Mouse (Mus musculus) mature B cell (primary cell): ENCODE results near the gene Gm13285.
"Not testable (repeated sequence)": the region's sequence is repeated elsewhere in the genome, so short reads cannot be mapped to it uniquely, and the experiment has no call there.

ENCODE experiments used
- in situ Hi-C: fragments of 300-500 bp; cut with MboI; formaldehyde crosslinking; loops from 2 replicates; pipeline ENCODE4 v1.14.3; 2019

Gene Gm13285

GRCm38 (mm10) chr4:88799365-88799764 is at the start of gene Gm13285:
Gm13285 (plus strand) TSS chr4:88799665.
- in situ Hi-C loops: not testable (repeated sequence)

GRCm38 (mm10) chr4:88749926-88750325 is 49.5 kb upstream of the Gm13285 start:
- in situ Hi-C loops: loop anchor here (25.0 kb wide), 2 partner anchors 112 to 562 kb away; partner anchors contain the start of genes Cdkn2b and Ifna1

- in situ Hi-C loops: not testable (repeated sequence)
These were observed 44.6 kb upstream of the Gm13285 start, which contains the start of gene Gm13271 for GRCm38 (mm10) chr4:88754818-88755340. Gm13271 (plus strand) TSS chr4:88754868.

- in situ Hi-C loops: not testable (repeated sequence)
These were observed 42.6 kb upstream of the Gm13285 start for GRCm38 (mm10) chr4:88756581-88757513.

- in situ Hi-C loops: not testable (repeated sequence)
These were observed 41.8 kb upstream of the Gm13285 start for GRCm38 (mm10) chr4:88757628-88758031.

GRCm38 (mm10) chr4:88758751-88759150 is 40.7 kb upstream of the Gm13285 start:
- in situ Hi-C loops: not testable (repeated sequence)

- in situ Hi-C loops: not testable (repeated sequence)
These were observed 39.7 kb upstream of the Gm13285 start, which contains the start of gene Gm13283 for GRCm38 (mm10) chr4:88759610-88760268. Gm13283 (plus strand) TSS chr4:88760119.

GRCm38 (mm10) chr4:88760431-88760830 is 39.0 kb upstream of the Gm13285 start:
- in situ Hi-C loops: not testable (repeated sequence)

- in situ Hi-C loops: not testable (repeated sequence)
These were observed 37.7 kb upstream of the Gm13285 start for GRCm38 (mm10) chr4:88761776-88762175.

GRCm38 (mm10) chr4:88762341-88762740 is 37.1 kb upstream of the Gm13285 start:
- in situ Hi-C loops: not testable (repeated sequence)

GRCm38 (mm10) chr4:88763384-88764018 is 36.0 kb upstream of the Gm13285 start:
- in situ Hi-C loops: not testable (repeated sequence)

GRCm38 (mm10) chr4:88773534-88773933 is 25.9 kb upstream of the Gm13285 start, which contains the start of gene Gm13290:
Gm13290 (plus strand) TSS chr4:88773834.
- in situ Hi-C loops: not testable (repeated sequence)

- in situ Hi-C loops: not testable (repeated sequence)
These were observed 22.8 kb upstream of the Gm13285 start, which contains the start of gene Gm13289 for GRCm38 (mm10) chr4:88776622-88777021. Gm13289 (plus strand) TSS chr4:88776922.

- in situ Hi-C loops: not testable (repeated sequence)
These were observed 19.9 kb upstream of the Gm13285 start, which contains the start of gene Gm13272 for GRCm38 (mm10) chr4:88779550-88779949. Gm13272 (plus strand) TSS chr4:88779850.

- in situ Hi-C loops: not testable (repeated sequence)
These were observed 19.1 kb upstream of the Gm13285 start for GRCm38 (mm10) chr4:88780320-88780719.

GRCm38 (mm10) chr4:88781831-88782230 is 17.6 kb upstream of the Gm13285 start, which contains the start of gene Ifnz:
Ifnz (plus strand) TSS chr4:88782131.
- in situ Hi-C loops: not testable (repeated sequence)

GRCm38 (mm10) chr4:88782335-88782734 is 17.1 kb upstream of the Gm13285 start:
- in situ Hi-C loops: not testable (repeated sequence)

GRCm38 (mm10) chr4:88785409-88785808 is 14.1 kb upstream of the Gm13285 start, which contains the start of gene Gm13276:
Gm13276 (plus strand) TSS chr4:88785709.
- in situ Hi-C loops: not testable (repeated sequence)

GRCm38 (mm10) chr4:88788402-88788801 is 11.1 kb upstream of the Gm13285 start, which contains the start of gene Gm13277:
Gm13277 (plus strand) TSS chr4:88788632.
- in situ Hi-C loops: not testable (repeated sequence)

- in situ Hi-C loops: not testable (repeated sequence)
These were observed 8.2 kb upstream of the Gm13285 start, which contains the start of gene Gm13278 for GRCm38 (mm10) chr4:88791250-88791649. Gm13278 (plus strand) TSS chr4:88791550.
